Mouse (Mus musculus): ENCODE measurements around the gene Klrb1c.
"Not testable (repeated sequence)": the region's sequence is repeated elsewhere in the genome, so short reads cannot be mapped to it uniquely, and the experiment has no call there.

Klrb1c gene

DNA sequence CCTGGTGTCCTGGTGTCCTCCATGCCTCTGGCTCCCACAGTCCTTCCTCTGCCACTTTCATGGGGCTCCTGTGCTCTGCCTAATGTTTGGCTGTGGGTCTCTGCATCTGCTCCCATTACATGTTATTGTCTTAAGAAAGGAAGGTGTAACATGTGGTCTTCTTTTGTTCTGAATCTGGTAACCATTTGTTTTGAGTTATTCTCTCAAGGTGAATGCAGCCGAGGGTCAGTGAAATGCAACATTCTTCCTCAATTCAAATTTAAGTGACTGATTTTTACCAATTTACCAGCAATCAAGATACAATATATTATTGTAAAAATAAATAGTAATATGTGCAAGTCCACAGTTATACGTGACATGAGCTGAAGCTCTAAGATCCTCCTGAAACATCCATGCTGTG, at the start of gene Klrb1c:
Gene Klrb1c, minus strand, starts transcription at position 101 of the 400 bp plus-strand sequence.
- no peak for DNase-seq (ENCODE audit: low spot score)

DNA sequence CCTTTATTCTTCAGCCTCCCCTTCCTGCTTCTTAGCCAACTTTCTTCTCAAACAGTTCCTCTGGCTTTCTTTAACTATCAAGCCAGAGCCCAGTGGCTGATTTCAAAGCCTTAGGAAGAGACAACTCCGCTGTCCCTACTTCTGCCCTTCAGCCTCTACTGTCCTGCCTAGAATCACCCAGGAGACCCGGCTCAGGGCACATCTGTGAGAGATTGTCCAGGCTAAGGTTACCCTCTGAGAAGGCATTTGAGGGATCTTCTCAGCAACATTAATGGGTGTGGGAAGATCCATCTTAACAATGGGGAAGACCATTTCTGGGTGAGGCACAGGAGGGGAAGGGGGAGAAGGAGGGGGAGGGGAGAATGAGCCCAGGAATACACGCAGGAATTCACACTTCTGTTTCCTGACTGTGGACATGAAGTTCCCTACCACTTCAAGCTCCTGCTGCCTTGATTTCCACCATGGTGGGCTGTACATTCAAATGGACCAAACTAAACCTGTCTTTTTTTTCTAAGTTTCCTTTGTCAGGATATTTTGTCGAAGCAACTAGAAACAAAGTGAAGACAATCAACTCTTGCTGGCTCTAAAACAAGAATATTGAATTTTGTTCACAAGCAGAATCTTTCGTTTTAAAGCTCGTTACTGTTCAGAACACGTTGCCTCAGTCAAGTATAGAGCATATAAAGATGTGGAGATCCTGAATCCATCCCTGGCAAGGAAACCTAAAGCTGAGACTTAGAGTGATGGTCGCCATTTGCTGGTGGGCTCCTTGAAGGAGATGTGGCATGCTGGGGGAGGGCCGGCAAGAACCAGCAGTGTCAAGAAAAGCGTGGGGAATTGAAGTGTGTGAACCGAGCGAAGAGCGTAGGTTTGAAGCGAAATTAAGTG, 48.7 kb upstream of the Klrb1c start:
- peak; percentile 42 for DNase-seq (ENCODE audit: low spot score)

DNA sequence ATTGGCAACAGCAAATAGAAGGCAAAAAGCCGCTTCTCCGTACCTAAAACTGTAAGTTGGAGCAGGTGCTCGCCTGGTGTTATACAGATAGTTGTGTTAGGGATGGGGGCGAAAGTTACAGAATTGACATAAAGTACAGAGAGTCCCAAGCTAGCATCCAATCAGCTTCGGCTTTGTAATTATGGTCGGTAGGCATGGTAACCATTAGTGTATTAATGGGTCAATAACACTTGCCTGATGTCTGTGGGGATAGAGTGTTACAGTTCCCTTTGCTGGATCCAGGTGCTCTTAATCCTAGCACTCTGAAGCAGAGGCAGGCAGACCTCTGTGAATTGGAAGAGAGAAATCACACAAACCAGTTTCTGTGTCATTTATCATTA, 47.9 kb upstream of the Klrb1c start:
- DNase-seq (ENCODE audit: low spot score), result no peak

DNA sequence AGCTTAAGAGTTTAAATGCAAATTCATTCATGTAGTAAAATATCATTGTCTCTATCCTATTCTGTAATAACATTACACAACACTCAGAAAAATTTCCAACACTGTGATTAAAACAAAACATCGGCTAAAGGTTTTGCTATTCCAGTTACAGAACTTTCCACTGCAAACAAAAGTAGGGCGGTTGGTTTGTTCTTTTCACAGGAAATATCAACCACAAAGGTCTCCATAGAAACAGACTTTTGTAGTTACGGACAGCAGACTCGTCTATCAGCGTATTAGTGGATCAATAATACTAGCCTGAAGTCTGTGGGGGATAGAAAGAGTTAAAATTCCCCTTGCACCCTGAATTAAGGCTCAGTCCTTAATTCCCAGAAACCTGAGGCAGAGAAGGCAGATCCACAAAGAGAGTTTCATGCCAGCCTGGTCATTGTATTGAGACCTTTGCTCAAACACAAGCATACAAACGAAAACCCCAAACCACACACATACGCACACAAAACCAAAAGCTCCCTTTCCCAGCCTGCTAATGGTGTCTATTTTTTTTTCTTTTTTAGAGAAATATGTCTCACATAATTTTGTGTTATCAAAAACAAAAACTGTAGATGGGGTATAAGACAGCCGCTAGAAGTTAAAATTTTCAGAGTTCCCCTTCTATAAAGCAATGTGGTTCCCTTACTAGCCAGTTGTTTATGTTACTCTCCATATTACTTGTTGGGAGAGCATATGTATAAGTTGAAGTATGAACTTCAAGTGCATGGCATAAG, 47.4 kb upstream of the Klrb1c start:
- no peak for DNase-seq (ENCODE audit: low spot score)

DNA sequence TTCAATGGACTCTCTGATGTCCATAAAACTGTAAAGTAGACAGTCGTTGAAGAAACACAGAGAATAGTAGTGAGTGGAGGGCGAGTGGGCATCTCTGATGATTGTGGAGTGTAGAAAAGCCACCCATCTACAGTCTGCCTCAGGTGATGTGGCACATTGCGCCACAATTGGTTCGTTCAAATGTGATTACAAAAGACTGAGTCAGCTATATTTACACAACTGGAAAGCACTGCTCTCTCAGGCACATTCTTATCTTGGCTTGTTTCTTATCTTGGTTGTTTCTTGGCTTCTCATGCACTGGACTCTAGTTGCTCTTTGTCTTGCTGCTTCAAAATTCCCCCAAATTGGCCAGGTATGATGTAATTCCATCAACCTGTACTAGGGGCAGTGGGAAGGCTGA, 46.6 kb upstream of the Klrb1c start:
- no peak for DNase-seq (ENCODE audit: low spot score)

DNA sequence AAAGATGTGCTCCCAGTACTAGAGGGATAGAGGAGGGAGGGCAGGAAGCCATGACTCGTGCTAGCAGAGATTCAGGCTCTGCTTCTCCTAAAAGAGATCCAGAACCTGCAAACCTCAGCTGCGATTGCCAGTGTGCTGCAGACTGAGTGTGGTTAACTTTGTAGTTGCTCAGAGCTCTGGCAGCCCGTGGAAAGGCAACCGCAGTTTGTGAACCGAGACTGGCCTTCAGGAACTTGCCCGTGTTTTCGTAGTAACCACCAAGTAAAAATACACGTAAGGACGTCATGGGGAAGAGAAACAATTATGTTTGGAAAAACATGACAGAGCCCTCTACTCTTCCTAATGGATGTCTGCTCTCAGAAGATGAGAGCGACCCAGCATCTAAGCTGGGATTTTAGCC, 44.0 kb upstream of the Klrb1c start:
- DNase-seq (ENCODE audit: low spot score), result no peak

DNA sequence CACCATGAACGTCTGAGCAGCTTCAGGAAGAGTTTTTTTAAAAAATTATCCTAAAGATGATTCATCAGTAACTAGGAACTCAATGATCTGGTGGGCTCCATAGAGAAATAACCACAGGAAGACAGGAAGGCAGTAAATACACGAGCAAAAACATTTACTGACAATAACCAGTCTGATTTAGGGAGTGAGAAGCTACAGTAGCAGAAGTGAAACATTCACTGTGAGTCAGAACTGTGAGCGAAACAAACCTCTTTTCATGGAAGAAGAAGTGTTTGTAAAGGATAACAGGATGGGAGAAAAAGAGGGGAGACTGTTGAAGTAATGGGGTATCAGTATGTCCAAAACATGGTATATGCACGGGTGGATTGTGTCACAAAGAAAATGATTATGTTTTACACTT, 40.8 kb upstream of the Klrb1c start:
- DNase-seq (ENCODE audit: low spot score), result no peak

DNA sequence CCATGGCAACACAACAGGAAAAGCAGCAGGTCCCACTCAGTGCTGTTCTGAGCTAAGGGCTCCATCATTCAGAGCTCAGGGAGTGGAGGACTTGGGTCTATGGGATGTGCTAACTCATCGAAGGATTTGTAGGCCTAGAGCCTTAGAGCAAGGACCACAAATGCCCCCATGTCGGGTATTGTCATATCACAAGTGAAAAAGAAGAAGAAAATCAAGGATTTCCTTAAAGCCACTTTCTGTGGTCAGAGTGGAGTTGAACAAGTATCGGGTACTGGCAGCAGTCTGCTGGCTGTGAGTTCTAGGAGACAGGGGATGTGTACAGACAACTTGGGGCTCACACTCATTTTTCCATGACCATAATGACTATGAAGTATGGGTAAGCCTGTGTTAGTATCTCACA, 37.8 kb upstream of the Klrb1c start:
- DNase-seq (ENCODE audit: low spot score), result no peak

DNA sequence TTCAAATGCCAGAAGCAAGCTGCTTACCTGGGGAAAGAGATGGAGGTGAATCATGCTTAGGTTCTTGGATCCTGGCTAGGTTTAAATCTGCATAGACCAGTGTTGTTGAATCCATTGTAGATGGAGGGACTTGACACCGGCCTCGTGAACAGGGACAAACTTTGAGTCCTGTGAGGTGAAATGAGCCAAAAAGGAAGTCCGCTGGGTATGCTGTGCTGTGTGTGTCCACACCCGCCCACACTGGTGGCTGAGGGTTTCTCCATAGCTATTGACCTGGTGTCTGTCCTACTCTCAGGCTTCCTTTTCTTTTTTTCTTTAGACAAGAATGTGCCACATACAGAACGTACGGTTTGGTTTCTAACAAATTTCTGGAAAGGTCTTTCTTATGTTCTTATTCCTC, 37.1 kb upstream of the Klrb1c start, which contains the start of the genes Gm44511 and Klrb1b:
Gene Gm44511, minus strand, starts transcription at position 184 of the 400 bp plus-strand sequence.
Gene Klrb1b, minus strand, starts transcription at position 200 of the 400 bp plus-strand sequence.
- no peak for DNase-seq (ENCODE audit: low spot score)

DNA sequence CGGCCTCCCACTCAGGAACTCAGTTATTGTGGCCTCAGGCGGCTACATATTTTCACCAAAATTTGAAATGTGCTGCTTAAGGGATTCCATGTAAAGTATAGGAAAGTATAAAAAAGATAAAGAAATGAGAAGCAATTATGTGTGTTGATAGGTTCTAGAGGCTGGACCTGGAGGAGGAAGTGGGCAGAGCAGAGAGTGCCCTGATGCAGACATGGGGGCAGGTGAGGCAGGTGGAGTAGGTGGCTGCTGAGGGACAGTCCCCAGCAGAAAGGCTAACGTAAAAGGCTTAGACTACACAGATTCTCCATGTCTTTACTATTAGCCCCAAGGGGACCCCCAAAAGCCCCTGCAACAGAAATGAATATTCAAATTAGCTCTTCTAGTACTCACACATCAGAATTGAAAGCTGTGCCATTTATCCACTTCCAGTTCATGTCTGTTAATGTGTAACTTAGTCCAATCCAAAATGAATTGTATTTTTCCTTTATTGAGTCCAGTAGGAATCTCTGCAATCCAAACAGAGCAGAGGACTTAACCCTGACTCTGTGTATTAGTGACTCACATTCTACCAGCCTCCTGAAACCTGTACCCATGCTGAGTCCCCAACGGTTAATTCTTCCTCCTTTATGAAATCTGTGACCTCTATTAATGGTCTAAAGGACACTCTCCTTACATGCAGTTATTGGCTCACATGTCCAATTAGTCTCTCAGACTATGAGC, 29.2 kb upstream of the Klrb1c start:
- DNase-seq (ENCODE audit: low spot score), result no peak

DNA sequence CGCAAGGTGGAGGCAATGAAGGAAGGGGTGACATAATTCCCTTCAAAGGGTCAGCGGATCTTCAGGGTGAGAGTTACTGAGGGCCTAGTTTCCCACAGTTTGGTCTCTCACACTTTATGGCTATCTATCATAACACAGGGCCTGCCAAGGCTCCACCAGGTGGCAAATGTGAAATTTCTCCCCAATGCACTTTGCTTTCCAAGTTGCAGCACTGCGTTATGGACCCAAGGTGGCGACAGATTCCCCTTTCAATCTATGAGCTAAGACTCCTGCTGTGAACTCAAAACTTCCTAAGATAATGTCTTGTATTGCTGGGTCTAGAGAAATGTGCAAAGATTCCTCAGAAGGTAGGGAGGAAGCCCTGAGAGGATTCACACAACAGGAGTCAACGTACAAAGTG, 19.5 kb upstream of the Klrb1c start:
- no peak for DNase-seq (ENCODE audit: low spot score)

DNA sequence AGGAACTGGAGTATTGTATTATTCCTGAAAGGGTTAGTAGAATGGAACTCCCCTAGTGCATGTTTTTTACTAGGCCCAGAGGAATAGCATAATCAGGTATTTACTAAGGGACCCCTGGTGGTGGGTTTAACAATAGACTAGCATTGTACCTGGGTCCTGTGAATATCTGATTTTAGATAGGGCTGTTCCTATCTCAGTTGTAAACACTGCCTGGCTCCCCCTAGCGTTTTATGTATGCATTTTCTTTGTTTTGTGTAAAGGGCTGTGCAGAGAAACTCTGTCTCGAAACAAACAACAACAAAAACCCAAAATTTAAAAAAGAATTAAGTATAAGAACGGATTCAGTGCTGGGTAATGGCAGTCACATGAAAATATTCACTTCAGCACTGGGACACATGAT, 18.0 kb upstream of the Klrb1c start:
- no peak for DNase-seq (ENCODE audit: low spot score)

DNA sequence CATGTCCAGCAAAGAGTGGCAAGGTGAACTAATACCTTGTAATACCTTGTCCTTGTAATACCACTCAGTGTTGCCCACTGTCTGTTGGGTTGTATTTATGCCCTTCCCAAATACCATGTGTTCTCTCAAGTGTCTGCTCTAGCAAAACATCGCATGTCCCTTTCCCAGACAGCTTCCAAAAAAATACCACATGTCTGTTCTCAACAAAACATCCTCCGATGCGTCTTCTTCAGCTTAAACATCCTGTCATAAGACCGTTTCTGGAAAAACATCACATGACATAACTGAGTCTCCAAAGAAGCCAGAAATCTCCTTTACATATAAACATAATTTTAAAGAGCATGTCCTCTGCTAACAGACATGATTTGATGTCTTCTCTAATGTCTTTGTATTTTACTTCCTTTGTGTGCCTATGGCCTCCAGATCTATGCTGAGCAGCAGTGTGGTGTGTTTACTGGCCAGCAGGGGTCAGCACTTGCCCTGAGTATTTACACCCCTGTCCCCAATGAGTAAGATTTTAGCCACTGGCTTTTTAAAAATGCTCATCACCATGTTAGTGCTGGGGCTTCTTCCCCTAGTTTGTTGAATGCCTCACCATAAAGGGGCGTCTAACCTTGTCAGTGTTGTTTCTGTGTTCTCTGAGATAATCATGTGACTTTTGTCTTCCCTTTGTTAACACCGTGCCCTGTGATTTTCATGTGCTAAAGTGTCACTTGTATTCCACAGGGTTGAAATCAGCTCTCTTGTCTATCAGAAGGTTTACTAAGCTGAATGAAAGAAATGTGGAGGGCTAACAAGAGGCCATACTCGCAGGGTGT, 16.0 kb upstream of the Klrb1c start:
- DNase-seq (ENCODE audit: low spot score), result peak; percentile 77

DNA sequence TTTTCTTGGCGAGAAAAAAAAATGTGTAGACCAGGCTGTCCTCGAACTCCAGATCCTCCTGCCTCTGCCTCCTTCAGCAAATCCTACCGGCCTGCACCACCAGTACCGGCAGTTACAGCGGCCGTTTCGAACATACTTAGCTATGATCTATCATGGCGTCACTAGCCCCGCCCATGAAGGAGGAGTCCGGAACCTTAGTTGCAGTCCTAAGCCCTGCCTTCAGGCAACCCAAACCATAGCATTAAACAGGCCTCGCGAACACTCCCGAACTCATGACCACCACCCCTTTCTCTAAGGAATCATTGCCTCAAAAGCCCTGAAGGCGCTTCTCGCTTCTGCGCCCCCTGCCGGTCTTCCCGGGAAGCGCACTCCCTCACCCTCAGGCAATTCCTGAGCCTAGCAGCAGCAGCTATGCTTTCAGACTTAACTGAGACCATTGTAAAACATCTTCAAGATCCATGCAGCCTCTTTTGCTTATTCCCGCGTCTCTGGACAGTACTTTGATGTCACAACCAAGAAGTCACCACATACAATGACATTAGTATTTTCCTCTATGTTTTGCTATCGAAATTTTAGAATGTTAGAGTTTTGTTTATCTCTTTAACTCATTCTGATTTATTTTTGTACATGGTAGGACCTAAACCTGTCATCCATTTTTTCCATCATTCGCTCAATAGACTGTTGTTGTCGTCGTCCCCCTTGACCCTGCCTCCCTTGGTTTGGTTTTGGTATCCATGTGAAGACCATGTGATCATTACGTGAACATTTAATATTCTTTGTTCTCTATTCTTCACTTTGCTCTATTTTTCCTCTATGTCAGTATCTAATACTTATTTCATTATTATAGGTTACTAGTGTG, 14.2 kb upstream of the Klrb1c start:
- DNase-seq (ENCODE audit: low spot score), result peak; percentile 97

DNA sequence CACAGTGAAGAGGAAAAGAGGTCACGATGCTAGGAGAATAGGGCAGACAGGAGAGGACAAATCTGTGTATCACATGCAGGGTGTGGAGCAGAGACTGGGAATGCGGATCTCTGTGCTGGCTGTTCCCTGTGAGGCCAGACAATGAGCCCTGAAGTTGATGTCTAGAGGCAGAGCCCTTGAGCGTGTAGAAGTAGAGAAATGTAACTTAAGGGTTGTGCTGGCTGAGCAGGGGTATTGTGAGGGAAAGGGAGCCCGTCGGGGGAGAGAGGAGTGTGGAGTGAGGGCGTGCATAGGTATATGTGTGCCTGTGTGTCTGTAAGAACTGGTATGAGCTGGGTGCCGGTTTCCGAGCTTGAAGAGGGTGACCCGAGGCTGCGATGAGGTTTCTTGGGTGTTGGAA, 13.5 kb upstream of the Klrb1c start:
- no peak for DNase-seq (ENCODE audit: low spot score)

DNA sequence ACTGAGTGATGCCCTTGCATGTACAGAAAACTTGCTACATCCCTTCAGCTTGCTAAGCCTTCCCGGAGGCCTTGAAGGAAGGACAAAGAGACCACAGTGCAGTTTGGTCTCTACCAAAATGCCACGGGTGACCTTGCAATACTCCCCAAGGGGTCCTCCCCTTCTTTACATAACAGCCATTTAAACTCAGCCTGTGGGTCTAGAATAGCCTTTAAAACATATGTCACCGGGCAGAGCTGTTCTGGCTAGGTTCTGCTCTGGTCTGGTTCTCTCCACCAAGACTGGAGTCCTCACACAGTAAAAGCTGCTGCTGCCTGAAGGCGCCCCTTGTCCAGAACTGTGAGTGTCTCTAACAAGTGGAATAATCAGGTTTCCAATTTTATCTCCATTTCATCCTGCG, 11.7 kb upstream of the Klrb1c start:
- not testable (repeated sequence) for DNase-seq (ENCODE audit: low spot score)

DNA sequence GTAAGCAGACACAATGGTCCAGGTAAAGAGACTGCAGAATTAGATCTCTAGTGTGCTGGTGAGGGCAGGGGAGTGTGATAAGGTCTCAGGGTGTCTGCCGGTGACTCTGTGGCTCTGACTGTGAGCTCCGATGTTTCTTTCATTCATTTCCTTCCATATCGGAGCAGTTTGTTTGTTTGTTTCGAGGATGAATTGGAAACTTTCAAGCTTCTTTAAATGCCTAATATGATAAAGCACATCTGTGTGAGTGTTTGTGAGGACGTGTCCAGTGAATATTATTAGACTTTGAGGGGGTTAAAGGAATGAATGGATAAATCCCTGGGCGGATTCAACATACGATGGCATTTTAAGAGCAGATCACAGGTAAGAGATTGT, 10.9 kb upstream of the Klrb1c start:
- no peak for DNase-seq (ENCODE audit: low spot score)

DNA sequence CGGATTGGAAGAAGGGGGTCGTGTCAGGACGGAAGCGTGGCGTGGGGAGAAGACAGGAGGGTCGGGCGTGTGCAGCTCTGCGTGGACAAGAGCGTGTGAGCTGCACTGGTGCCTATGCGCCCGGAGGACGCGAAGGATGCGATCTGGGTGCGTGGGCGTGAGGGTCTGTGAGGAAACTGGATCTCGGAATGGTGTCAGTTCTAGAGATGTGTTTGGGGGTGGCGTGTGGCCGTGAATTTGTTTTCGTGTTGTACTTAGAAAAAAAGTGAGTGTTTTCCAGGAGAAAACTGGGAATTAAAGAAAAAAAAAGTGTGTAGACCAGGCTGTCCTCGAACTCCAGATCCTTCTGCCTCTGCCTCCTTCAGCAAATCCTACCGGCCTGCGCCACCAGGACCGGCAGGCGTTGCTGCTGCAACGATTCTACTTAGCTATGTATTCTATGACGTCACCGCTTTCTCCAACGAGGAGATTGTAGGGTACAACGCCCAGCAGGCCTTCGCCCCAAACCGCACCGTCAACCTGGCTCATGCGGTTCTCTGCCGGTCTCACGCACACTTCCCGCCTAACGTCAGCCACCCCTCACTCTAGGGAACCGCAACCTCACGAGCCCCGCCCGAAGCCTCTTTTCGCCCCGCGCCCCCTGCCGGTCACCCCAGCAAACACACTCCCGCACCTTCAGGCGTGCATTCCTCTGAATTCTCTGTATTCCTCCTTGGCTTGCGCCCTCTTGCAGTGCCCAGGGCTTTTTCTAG, 10.3 kb upstream of the Klrb1c start:
- DNase-seq (ENCODE audit: low spot score), result peak; percentile 87

DNA sequence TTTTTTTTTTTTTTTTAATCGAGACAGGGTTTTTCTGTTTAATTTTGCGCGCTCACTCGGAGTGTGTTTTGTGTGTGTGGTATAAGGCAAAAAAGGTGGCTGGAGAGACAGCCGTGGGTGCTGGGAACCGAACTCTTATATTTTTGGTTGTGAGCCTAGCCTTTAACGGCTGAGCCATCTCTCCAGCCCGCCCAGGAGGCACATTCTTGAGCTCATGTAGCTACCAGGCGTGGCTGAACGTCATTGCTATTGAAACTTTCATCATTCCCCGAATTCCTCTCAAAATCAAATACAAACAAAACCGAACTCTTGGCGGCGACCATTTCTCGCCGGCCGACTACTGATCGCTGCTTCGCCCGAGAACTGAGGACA, 9.7 kb upstream of the Klrb1c start:
- DNase-seq (ENCODE audit: low spot score), result peak; percentile 81

Measured in testis, postnatal 10 days (tissue).